Mouse (Mus musculus) CD8-positive naive resting alpha-beta T cell, adult 2 months (primary cell): ENCODE measurements around the gene Trarg1.
"Not testable (repeated sequence)": the region's sequence is repeated elsewhere in the genome, so short reads cannot be mapped to it uniquely, and the experiment has no call there.

Experiments
- DNase-seq, 2 experiments: peaks; one replicate each; pipeline ENCODE4 v3.0.0; 2022; ENCODE audit warnings: low read depth in 2 of 2, low spot score in 2 of 2

Trarg1 gene

GRCm38 (mm10) chr11:76679508-76679907 is at the start of gene Trarg1:
Gene Trarg1, plus strand, starts transcription at chr11:76679808.
- DNase-seq, result not testable (repeated sequence)

- no peak for DNase-seq
Observed at GRCm38 (mm10) chr11:76630023-76630422, 49.6 kb upstream of the Trarg1 start.

- no peak for DNase-seq
Observed at GRCm38 (mm10) chr11:76630487-76630886, 49.1 kb upstream of the Trarg1 start.

- DNase-seq, result no peak
Observed at GRCm38 (mm10) chr11:76639269-76639985, 40.2 kb upstream of the Trarg1 start.

- DNase-seq, result no peak
Observed at GRCm38 (mm10) chr11:76640231-76640630, 39.4 kb upstream of the Trarg1 start.

- DNase-seq, result no peak
Observed at GRCm38 (mm10) chr11:76644257-76644656, 35.4 kb upstream of the Trarg1 start.

GRCm38 (mm10) chr11:76645036-76645435 is 34.6 kb upstream of the Trarg1 start:
- DNase-seq, result no peak

GRCm38 (mm10) chr11:76645955-76646354 is 33.7 kb upstream of the Trarg1 start:
- peak; percentile 73 to 83 for DNase-seq

GRCm38 (mm10) chr11:76647062-76647461 is 32.5 kb upstream of the Trarg1 start:
- no peak for DNase-seq

- peak; percentile 47 to 66 for DNase-seq
Observed at GRCm38 (mm10) chr11:76647500-76647899, 32.1 kb upstream of the Trarg1 start.

GRCm38 (mm10) chr11:76650862-76651560 is 28.6 kb upstream of the Trarg1 start:
- no peak for DNase-seq

- DNase-seq, result no peak
Observed at GRCm38 (mm10) chr11:76652838-76653334, 26.7 kb upstream of the Trarg1 start.

- DNase-seq, result no peak
Observed at GRCm38 (mm10) chr11:76655106-76655505, 24.5 kb upstream of the Trarg1 start.

- no peak for DNase-seq
Observed at GRCm38 (mm10) chr11:76657450-76657970, 22.1 kb upstream of the Trarg1 start.

GRCm38 (mm10) chr11:76659138-76659930 is 20.3 kb upstream of the Trarg1 start:
- DNase-seq, result no peak

- DNase-seq, result no peak
Observed at GRCm38 (mm10) chr11:76661790-76662468, 17.7 kb upstream of the Trarg1 start.

- DNase-seq, result no peak
Observed at GRCm38 (mm10) chr11:76666002-76666649, 13.5 kb upstream of the Trarg1 start.

GRCm38 (mm10) chr11:76667807-76668206 is 11.8 kb upstream of the Trarg1 start:
- DNase-seq, result no peak

- DNase-seq, result no peak
Observed at GRCm38 (mm10) chr11:76671871-76672475, 7.6 kb upstream of the Trarg1 start, which contains the start of gene Bhlha9. Gene Bhlha9, plus strand, starts transcription at chr11:76672470.
